Mouse (Mus musculus): ENCODE measurements around the gene Lgals4. TPM values are rescaled to one million over a fixed set of nuclear protein-coding genes. Genes with fewer than 3 reads are reported as not detected.
"Not testable (repeated sequence)": the region's sequence is repeated elsewhere in the genome, so short reads cannot be mapped to it uniquely, and the experiment has no call there.

Lgals4 gene
- total RNA-seq, 2 experiments from 2014 or later = 2.4 to 2.7 TPM

- intact Hi-C loops (cut with DNase I) = no loop called here
- DNase-seq (ENCODE audit: extremely low spot score in 1 of 2, low spot score in 2 of 2) = peak in 1 of 2 experiments; percentile 17
These were observed 46.9 kb downstream of the Lgals4 start for GRCm38 (mm10) chr7:28880554-28880953.

GRCm38 (mm10) chr7:28881199-28881598, 47.5 kb downstream of the Lgals4 start, which contains the start of gene Capn12:
TSS of gene Capn12 (plus strand) at chr7:28881422.
- intact Hi-C loops (cut with DNase I) = no loop called here
- DNase-seq (ENCODE audit: extremely low spot score in 1 of 2, low spot score in 2 of 2) = peak in 1 of 2 experiments; percentile 35

- intact Hi-C loops (cut with DNase I) = no loop called here
- DNase-seq (ENCODE audit: extremely low spot score in 1 of 2, low spot score in 2 of 2) = peak in 1 of 2 experiments; percentile 17
These were observed 49.4 kb downstream of the Lgals4 start for GRCm38 (mm10) chr7:28883039-28883438.

- intact Hi-C loops (cut with DNase I); DNase-seq (ENCODE audit: extremely low spot score in 1 of 2, low spot score in 2 of 2): not testable (repeated sequence)
These were observed 50.0 kb downstream of the Lgals4 start for GRCm38 (mm10) chr7:28883704-28884103.

DNA sequence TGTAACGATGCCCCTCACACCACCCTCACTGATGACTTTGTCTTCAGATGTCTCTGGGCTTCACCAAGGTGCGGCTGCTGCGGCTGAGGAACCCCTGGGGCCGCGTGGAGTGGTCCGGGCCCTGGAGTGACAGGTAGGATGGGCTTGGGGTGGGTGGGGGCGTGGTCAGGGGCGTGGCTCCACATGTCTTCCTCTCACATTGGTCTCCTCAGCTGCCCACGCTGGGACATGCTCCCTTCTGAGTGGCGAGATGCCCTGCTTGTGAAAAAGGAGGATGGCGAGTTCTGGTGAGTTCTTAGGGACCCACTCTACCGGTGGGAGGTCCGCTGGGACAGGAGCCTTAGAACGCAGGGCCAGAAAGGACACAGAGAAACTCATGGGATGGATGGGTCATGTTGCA, 52.8 kb downstream of the Lgals4 start:
- DNase-seq (ENCODE audit: extremely low spot score in 1 of 2, low spot score in 2 of 2) = peak in 1 of 2 experiments; percentile 35
- intact Hi-C loops (cut with DNase I) = no loop called here

DNA sequence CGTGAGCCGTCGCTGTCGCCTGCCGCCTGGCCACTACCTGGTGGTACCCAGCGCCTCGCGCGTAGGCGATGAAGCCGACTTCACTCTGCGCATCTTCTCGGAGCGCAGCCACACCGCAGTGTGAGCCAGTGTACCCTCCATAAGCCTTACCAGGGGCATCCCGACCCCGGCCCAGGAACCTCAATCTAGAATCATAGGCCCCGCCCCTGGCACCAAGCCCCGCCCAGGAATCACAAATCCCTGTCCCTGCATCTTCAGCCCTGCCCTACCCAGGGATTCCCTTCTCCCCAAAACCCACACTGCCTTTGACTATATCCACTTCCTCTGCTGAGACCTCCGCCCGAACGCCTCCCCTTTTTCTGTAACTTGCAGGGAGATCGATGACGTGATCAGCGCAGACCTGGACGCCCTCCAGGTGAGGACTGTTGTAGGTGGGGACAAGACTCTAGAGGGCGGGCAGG, 55.1 kb downstream of the Lgals4 start:
- intact Hi-C loops (cut with DNase I) = no loop called here
- peak in 1 of 2 experiments; percentile 59 for DNase-seq (ENCODE audit: extremely low spot score in 1 of 2, low spot score in 2 of 2)

Other genes with a start within 250 kb of the Lgals4 start
- gene Samd4b, start 235.7 kb upstream of the Lgals4 start, total RNA-seq (2021) = 10 to 100 TPM; 55.9 to 58.4 TPM
- gene Pak4, start 235.7 kb upstream of the Lgals4 start, total RNA-seq (2021) = 1 to 10 TPM; 7.7 to 8.2 TPM
- 1 to 10 TPM in 1 of 2 experiments, under 1 TPM in 1; 0.55 to 1.8 TPM for gene Acp7, start 202.5 kb upstream of the Lgals4 start, total RNA-seq (2021)
- 10 to 100 TPM; 16.0 to 19.8 TPM for gene Fbxo27, start 141.0 kb upstream of the Lgals4 start, total RNA-seq (2021)
- 1 to 10 TPM; 1.5 to 2.5 TPM for gene Fbxo17, start 117.0 kb upstream of the Lgals4 start, total RNA-seq (2021)
- gene Mrps12, start 92.0 kb upstream of the Lgals4 start, total RNA-seq (2021) = 10 to 100 TPM; 53.9 to 54.7 TPM
- gene Sars2, start 91.9 kb upstream of the Lgals4 start, total RNA-seq (2021) = 10 to 100 TPM; 15.6 to 16.0 TPM
- gene Ccer2, start 77.7 kb upstream of the Lgals4 start, total RNA-seq (2021) = 1 to 10 TPM in 1 of 2 experiments, under 1 TPM in 1; 0.45 to 1.4 TPM
- 100 to 1,000 TPM; 131 to 154 TPM for gene Sirt2, start 67.1 kb upstream of the Lgals4 start, total RNA-seq (2021)
- gene Nfkbib, start 66.3 kb upstream of the Lgals4 start, total RNA-seq (2021) = 10 to 100 TPM; 34.7 to 39.6 TPM
- 1 to 10 TPM in 1 of 2 experiments, under 1 TPM in 1; 0.83 to 3.5 TPM for gene Rinl, start 44.9 kb upstream of the Lgals4 start, total RNA-seq (2021)
- 100 to 1,000 TPM; 459 to 475 TPM for gene Hnrnpl, start 25.3 kb upstream of the Lgals4 start, total RNA-seq (2021)
- 10 to 100 TPM; 40.8 to 43.3 TPM for gene Ech1, start 8.6 kb upstream of the Lgals4 start, total RNA-seq (2021)
- 1 to 10 TPM in 1 of 2 experiments, not detected in 1; 1.6 TPM for gene Lgals7, start 30.0 kb downstream of the Lgals4 start, total RNA-seq (2021)
- under 1 TPM; 0.53 to 0.69 TPM for gene Capn12, start 47.6 kb downstream of the Lgals4 start, total RNA-seq (2021)
- gene Actn4, start 128.5 kb downstream of the Lgals4 start, total RNA-seq (2021) = 100 to 1,000 TPM; 151 to 160 TPM
- 100 to 1,000 TPM; 171 to 178 TPM for gene Eif3k, start 148.0 kb downstream of the Lgals4 start, total RNA-seq (2021)
- 1 to 10 TPM; 5.8 to 6.0 TPM for gene Map4k1, start 148.2 kb downstream of the Lgals4 start, total RNA-seq (2021)